Mouse (Mus musculus): ENCODE measurements around the gene Dnaic2. TPM values are rescaled to one million over a fixed set of nuclear protein-coding genes. Genes with fewer than 3 reads are reported as not detected.

Dnaic2 gene
- total and polyA plus RNA-seq, 3 experiments = 0.16 to 1.5 (median 0.18) TPM

GRCm38 (mm10) chr11:114745134-114745533 is 17.9 kb downstream of the Dnaic2 start:
- no peaks in the 10 kb centered on the region for H3K79me2 ChIP-seq (replicated peaks; ENCODE audit: control insufficient read depth, insufficient read depth, low read length)
- 0 out of 2 replicates have a peak, but pooled peaks cover 1% of the 10 kb centered on the region for H3K4me1 ChIP-seq (ENCODE audit: control insufficient read depth, insufficient read depth, low read length)
- H3K27ac ChIP-seq = no peak overlapping the region
- no peaks in the 10 kb centered on the region for H3K36me3 ChIP-seq (ENCODE audit: control insufficient read depth, insufficient read depth, low read length)
- TF ChIP-seq POLR2A (IDR thresholded peaks at IDR 0.05; ENCODE audit: insufficient read depth, low read depth, low read length) (no peak), EP300 (IDR thresholded peaks at IDR 0.05; ENCODE audit: insufficient read depth, low read depth, low read length) (peak; percentile 84; the same call in 1 of the 2 replicates), CTCF (IDR thresholded peaks at IDR 0.05) (peak; percentile 93)
- no peaks in the 10 kb centered on the region for H3K27me3 ChIP-seq (ENCODE audit: control insufficient read depth, insufficient read depth, low read length)
- DNase-seq = peak; percentile 85 to 94
- no peak overlapping the region for H3K4me3 ChIP-seq
- no peak overlapping the region; the same call in 1 of the 2 replicates for H3K9ac ChIP-seq (ENCODE audit: low read depth, low read length)
- intact Hi-C loops (cut with DNase I) = loop anchor here (1.0 to 2.0 kb wide), 2 partner anchors 44 to 168 kb away; no protein-coding TSS in a partner anchor
- under 1% methylated on average over 12 of the region's 12 CpGs for WGBS

GRCm38 (mm10) chr11:114747564-114748138 is 20.4 kb downstream of the Dnaic2 start:
- Histone ChIP-seq H3K79me2 (replicated peaks; ENCODE audit: control insufficient read depth, insufficient read depth, low read length) (no peaks in the 10 kb centered on the region), H3K4me1 (ENCODE audit: control insufficient read depth, insufficient read depth, low read length) (no peaks in the 10 kb centered on the region), H3K9ac (ENCODE audit: low read depth, low read length) (no peak overlapping the region), H3K27ac (no peak overlapping the region), H3K36me3 (ENCODE audit: control insufficient read depth, insufficient read depth, low read length) (no peaks in the 10 kb centered on the region), H3K27me3 (ENCODE audit: control insufficient read depth, insufficient read depth, low read length) (no peaks in the 10 kb centered on the region), H3K4me3 (no peak overlapping the region)
- no peak for TF ChIP-seq EP300 (IDR thresholded peaks at IDR 0.05; ENCODE audit: insufficient read depth, low read depth, low read length)
- TF ChIP-seq CTCF (IDR thresholded peaks at IDR 0.05) = no peak
- no peak for TF ChIP-seq POLR2A (IDR thresholded peaks at IDR 0.05; ENCODE audit: insufficient read depth, low read depth, low read length)
- intact Hi-C loops (cut with DNase I) = no loop called here
- DNase-seq = no peak
- 86% methylated on average over 12 of the region's 12 CpGs for WGBS

GRCm38 (mm10) chr11:114764820-114765818 is 37.9 kb downstream of the Dnaic2 start, which contains the start of gene Kif19a:
TSS of gene Kif19a (plus strand) at chr11:114765388.
- intact Hi-C loops (cut with DNase I) = no loop called here
- Histone ChIP-seq H3K27ac (no peak within 1 kb of the TSS), H3K9ac (ENCODE audit: low read depth, low read length) (peak within 1 kb of the TSS; percentile 42), H3K4me1 (ENCODE audit: control insufficient read depth, insufficient read depth, low read length) (peaks cover 2% of the 10 kb centered on the region), H3K4me3 (peak within 1 kb of the TSS; percentile 53), H3K27me3 (ENCODE audit: control insufficient read depth, insufficient read depth, low read length) (no peaks in the 10 kb centered on the region), H3K79me2 (replicated peaks; ENCODE audit: control insufficient read depth, insufficient read depth, low read length) (no peaks in the 10 kb centered on the region), H3K36me3 (ENCODE audit: control insufficient read depth, insufficient read depth, low read length) (no peaks in the 10 kb centered on the region)
- TF ChIP-seq EP300 (IDR thresholded peaks at IDR 0.05; ENCODE audit: insufficient read depth, low read depth, low read length) (no peak), CTCF (IDR thresholded peaks at IDR 0.05) (no peak), POLR2A (IDR thresholded peaks at IDR 0.05; ENCODE audit: insufficient read depth, low read depth, low read length) (no peak)
- DNase-seq = peak; percentile 73 to 77
- 6% methylated on average over 51 of the region's 51 CpGs for WGBS

- intact Hi-C loops (cut with DNase I) = no loop called here
- H3K36me3 ChIP-seq (ENCODE audit: control insufficient read depth, insufficient read depth, low read length) = no peaks in the 10 kb centered on the region
- H3K79me2 ChIP-seq (replicated peaks; ENCODE audit: control insufficient read depth, insufficient read depth, low read length) = no peaks in the 10 kb centered on the region
- H3K27ac ChIP-seq = no peak overlapping the region
- H3K9ac ChIP-seq (ENCODE audit: low read depth, low read length) = no peak overlapping the region
- peaks cover 2% of the 10 kb centered on the region for H3K4me1 ChIP-seq (ENCODE audit: control insufficient read depth, insufficient read depth, low read length)
- WGBS = 60% methylated on average over 6 of the region's 6 CpGs
- DNase-seq = no peak
- TF ChIP-seq POLR2A (IDR thresholded peaks at IDR 0.05; ENCODE audit: insufficient read depth, low read depth, low read length) (no peak), EP300 (IDR thresholded peaks at IDR 0.05; ENCODE audit: insufficient read depth, low read depth, low read length) (no peak), CTCF (IDR thresholded peaks at IDR 0.05) (no peak)
- no peaks in the 10 kb centered on the region for H3K27me3 ChIP-seq (ENCODE audit: control insufficient read depth, insufficient read depth, low read length)
- H3K4me3 ChIP-seq = no peak overlapping the region
Observed at GRCm38 (mm10) chr11:114769911-114770310, 42.7 kb downstream of the Dnaic2 start.

- Histone ChIP-seq H3K27me3 (ENCODE audit: control insufficient read depth, insufficient read depth, low read length) (no peaks in the 10 kb centered on the region), H3K36me3 (ENCODE audit: control insufficient read depth, insufficient read depth, low read length) (no peaks in the 10 kb centered on the region), H3K27ac (no peak overlapping the region), H3K9ac (ENCODE audit: low read depth, low read length) (no peak overlapping the region), H3K4me3 (no peak overlapping the region), H3K79me2 (replicated peaks; ENCODE audit: control insufficient read depth, insufficient read depth, low read length) (no peaks in the 10 kb centered on the region), H3K4me1 (ENCODE audit: control insufficient read depth, insufficient read depth, low read length) (no peaks in the 10 kb centered on the region)
- DNase-seq = no peak
- TF ChIP-seq CTCF (IDR thresholded peaks at IDR 0.05) (no peak), EP300 (IDR thresholded peaks at IDR 0.05; ENCODE audit: insufficient read depth, low read depth, low read length) (no peak), POLR2A (IDR thresholded peaks at IDR 0.05; ENCODE audit: insufficient read depth, low read depth, low read length) (no peak)
- WGBS = 83% methylated on average over 2 of the region's 2 CpGs
- intact Hi-C loops (cut with DNase I) = no loop called here
Observed at GRCm38 (mm10) chr11:114771896-114772295, 44.7 kb downstream of the Dnaic2 start.

Measured in heart, adult 2 months (tissue).